In the genomic region with DNA sequence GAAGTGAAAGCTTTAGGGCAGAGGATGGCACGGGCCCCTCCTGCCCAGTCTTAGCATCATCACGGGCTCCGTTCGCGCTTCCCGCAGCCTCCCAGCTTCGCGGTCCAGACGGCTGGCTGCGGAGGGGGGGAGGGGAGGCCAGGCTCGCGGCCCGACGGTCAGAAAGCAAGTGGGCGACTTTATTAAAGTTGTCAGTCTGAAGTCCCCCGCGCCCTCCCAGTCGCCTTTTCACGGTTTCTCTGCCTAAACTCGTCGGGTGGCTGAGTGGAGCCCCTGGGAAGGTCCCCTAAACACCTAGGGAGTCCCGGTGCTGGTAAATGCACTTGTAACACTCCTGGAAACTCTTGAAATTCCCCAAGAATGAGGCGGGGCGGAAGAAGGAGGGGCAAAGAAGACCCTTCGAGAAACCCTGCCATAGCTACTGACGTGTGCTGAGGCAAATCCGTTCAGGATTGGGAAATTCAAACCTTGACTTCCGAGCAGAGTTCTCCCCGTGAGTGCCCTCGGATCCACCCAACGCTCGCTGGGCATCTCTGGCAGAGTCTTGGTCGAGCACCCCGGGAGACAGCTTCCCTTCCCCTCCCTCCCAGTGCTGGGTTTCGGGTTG, we compare ENCODE assay signal across 8 mouse cellular contexts. TPM values are rescaled to one million over a fixed set of nuclear protein-coding genes. Genes with fewer than 3 reads are reported as not detected.
A peak's percentile ranks its signal among the peaks of the same experiment; 100 is the strongest.
DNase-seq lines count a peak whose midpoint lies in the region; ATAC-seq and TF ChIP-seq lines count a peak whose summit lies in the region.

No protein-coding gene starts in this region.

- peak; percentile 91 for TF ChIP-seq EP300 in lung, postnatal 0 days (IDR thresholded peaks at IDR 0.05)

- no peaks in the 10 kb centered on the region for H3K9me3 ChIP-seq in ES-E14 (ENCODE audit: control insufficient read depth, insufficient read depth, low read depth, low read length)
- no peaks in the 10 kb centered on the region for H3K9me3 ChIP-seq in embryonic facial prominence, embryonic 12.5 days
- H3K9me3 ChIP-seq in heart, embryonic 14.5 days (ENCODE audit: control insufficient read depth, low read length): no peaks in the 10 kb centered on the region
- no peaks in the 10 kb centered on the region for H3K9me3 ChIP-seq in kidney, embryonic 16.5 days (ENCODE audit: low read length)
- no peaks in the 10 kb centered on the region for H3K9me3 ChIP-seq in lung, postnatal 0 days (ENCODE audit: low read length)

- ATAC-seq in embryonic facial prominence, embryonic 12.5 days (ENCODE audit: insufficient number of reproducible peaks, insufficient read depth, low FRiP score, low TSS enrichment): peak; percentile 65
- ATAC-seq in heart, embryonic 14.5 days (ENCODE audit: insufficient number of reproducible peaks, insufficient read depth, low FRiP score, low read depth): no peak; the same call in 1 of the 2 replicates
- ATAC-seq in kidney, embryonic 16.5 days (ENCODE audit: low FRiP score, low TSS enrichment): peak; percentile 78
- peak; percentile 80 for ATAC-seq in lung, postnatal 0 days

- H3K4me1 ChIP-seq in cerebellum, adult 2 months (ENCODE audit: control insufficient read depth, insufficient read depth, low read length): no peaks in the 10 kb centered on the region
- H3K4me1 ChIP-seq in ES-E14 (ENCODE audit: control insufficient read depth in 2 of 2, insufficient read depth in 2 of 2, low read length in 2 of 2, poor library complexity in 1 of 2): peaks cover 6 to 7% of the 10 kb centered on the region in 2 experiments; a peak in 3 of 4 replicates
- peaks cover 24% of the 10 kb centered on the region for H3K4me1 ChIP-seq in embryonic facial prominence, embryonic 12.5 days
- H3K4me1 ChIP-seq in heart, embryonic 14.5 days (ENCODE audit: control insufficient read depth in 2 of 2, insufficient read depth in 2 of 2, low read length in 2 of 2): peaks cover 2 to 12% of the 10 kb centered on the region in 2 experiments; a peak in 2 of 4 replicates
- H3K4me1 ChIP-seq in kidney, embryonic 16.5 days (ENCODE audit: insufficient read depth, low read length): peaks cover 23% of the 10 kb centered on the region
- no peaks in the 10 kb centered on the region for H3K4me1 ChIP-seq in lung, postnatal 0 days (ENCODE audit: insufficient read depth, low read depth, low read length)

- no peak for TF ChIP-seq CTCF in cerebellum, adult 2 months (IDR thresholded peaks at IDR 0.05; ENCODE audit: borderline replicate concordance, insufficient read depth, low read depth, low read length)
- no peak for TF ChIP-seq CTCF in lung, postnatal 0 days (IDR thresholded peaks at IDR 0.05)

- peak overlapping the region; percentile 90 for H3K9ac ChIP-seq in ES-E14 (ENCODE audit: insufficient read depth, low read depth, low read length, poor library complexity, severe bottlenecking)
- H3K9ac ChIP-seq in embryonic facial prominence, embryonic 12.5 days: peak overlapping the region; percentile 89
- H3K9ac ChIP-seq in heart, embryonic 14.5 days (ENCODE audit: low read length): peak overlapping the region; percentile 97
- H3K9ac ChIP-seq in kidney, embryonic 16.5 days (replicated peaks; ENCODE audit: low read length): peak overlapping the region; percentile 85
- H3K9ac ChIP-seq in lung, postnatal 0 days (replicated peaks; ENCODE audit: low read depth): peak overlapping the region; percentile 57

- H3K36me3 ChIP-seq in ES-E14 (ENCODE audit: control insufficient read depth, insufficient read depth, low read length, poor library complexity, severe bottlenecking): peaks cover 8% of the 10 kb centered on the region
- no peaks in the 10 kb centered on the region; the same call in 1 of the 2 replicates for H3K36me3 ChIP-seq in embryonic facial prominence, embryonic 12.5 days
- peaks cover 12% of the 10 kb centered on the region for H3K36me3 ChIP-seq in heart, embryonic 14.5 days (ENCODE audit: control insufficient read depth, insufficient read depth, low read length)
- 0 out of 2 replicates have a peak, but pooled peaks cover 2% of the 10 kb centered on the region for H3K36me3 ChIP-seq in kidney, embryonic 16.5 days (ENCODE audit: insufficient read depth, low read length)
- no peaks in the 10 kb centered on the region for H3K36me3 ChIP-seq in lung, postnatal 0 days (ENCODE audit: insufficient read depth, low read length)

- H3K4me3 ChIP-seq in cerebellum, adult 2 months (replicated peaks; ENCODE audit: insufficient read depth, low read depth, low read length): peak overlapping the region; percentile 56
- peak overlapping the region; percentile 52 to 74 for H3K4me3 ChIP-seq in ES-E14 (ENCODE audit: insufficient read depth in 1 of 2, low read depth in 1 of 2, low read length in 2 of 2, poor library complexity in 1 of 2, severe bottlenecking in 1 of 2)
- peak overlapping the region; percentile 72 for H3K4me3 ChIP-seq in embryonic facial prominence, embryonic 12.5 days
- H3K4me3 ChIP-seq in heart, embryonic 14.5 days (ENCODE audit: control insufficient read depth in 1 of 2, insufficient read depth in 1 of 2, low read depth in 1 of 2, low read length in 2 of 2): peak overlapping the region; percentile 75
- H3K4me3 ChIP-seq in kidney, embryonic 16.5 days (ENCODE audit: low read length): peak overlapping the region; percentile 67
- peak overlapping the region; percentile 54 for H3K4me3 ChIP-seq in lung, postnatal 0 days (ENCODE audit: low read depth, low read length)

- peak; percentile 17 to 35 for DNase-seq in cerebellum, adult 2 months
- DNase-seq in cerebellum, adult 8-10 months: no peak
- no peak for DNase-seq in ES-E14 (ENCODE audit: low read depth, low spot score)
- peak; percentile 86 for DNase-seq in lung, postnatal 0 days (ENCODE audit: low spot score)
- DNase-seq in ovary, postnatal 36 days (ENCODE audit: low spot score): peak; percentile 57

- in situ Hi-C loops in ES-E14 (cut with MboI; ENCODE audit: low sequenced_read_pairs in 2 of 2, unreplicated experiment in 2 of 2): loop anchor here in 1 of 2 experiments (25.0 kb wide), 1 partner anchor 1109 kb away; the partner anchor contains the start of gene Hsf2

- H3K4me2 ChIP-seq in embryonic facial prominence, embryonic 12.5 days (replicated peaks): peak overlapping the region; percentile 59
- H3K4me2 ChIP-seq in heart, embryonic 14.5 days (ENCODE audit: low read length): peak overlapping the region; percentile 66
- peak overlapping the region; percentile 64 for H3K4me2 ChIP-seq in kidney, embryonic 16.5 days (replicated peaks; ENCODE audit: low read depth, low read length)
- H3K4me2 ChIP-seq in lung, postnatal 0 days (replicated peaks; ENCODE audit: low read depth, low read length): peak overlapping the region; percentile 74

- H3K27me3 ChIP-seq in cerebellum, adult 2 months (ENCODE audit: control insufficient read depth, insufficient read depth, low read length): peaks cover 4% of the 10 kb centered on the region; the same call in 1 of the 2 replicates
- no peaks in the 10 kb centered on the region for H3K27me3 ChIP-seq in embryonic facial prominence, embryonic 12.5 days
- H3K27me3 ChIP-seq in heart, embryonic 14.5 days (ENCODE audit: control insufficient read depth, insufficient read depth, low read length): no peaks in the 10 kb centered on the region
- H3K27me3 ChIP-seq in kidney, embryonic 16.5 days (ENCODE audit: insufficient read depth, low read length): no peaks in the 10 kb centered on the region
- no peaks in the 10 kb centered on the region for H3K27me3 ChIP-seq in lung, postnatal 0 days (replicated peaks; ENCODE audit: insufficient read depth, low read length)

- TF ChIP-seq POLR2A in cerebellum, adult 2 months (IDR thresholded peaks at IDR 0.05; ENCODE audit: borderline replicate concordance, insufficient read depth, low read length): no peak

- 1% methylated on average over 35 of the region's 35 CpGs for WGBS in cerebellum, adult 2 months
- under 1% methylated on average over 35 of the region's 35 CpGs for WGBS in embryonic facial prominence, embryonic 12.5 days
- WGBS in heart, embryonic 14.5 days: under 1% methylated on average over 35 of the region's 35 CpGs
- under 1% methylated on average over 35 of the region's 35 CpGs for WGBS in kidney, embryonic 16.5 days
- WGBS in lung, postnatal 0 days: under 1% methylated on average over 35 of the region's 35 CpGs

- peak overlapping the region; percentile 16; the same call in 1 of the 2 replicates for H3K27ac ChIP-seq in cerebellum, adult 2 months (ENCODE audit: insufficient read depth, low read length)
- H3K27ac ChIP-seq in ES-E14 (ENCODE audit: insufficient read depth, low read depth, low read length, poor library complexity, severe bottlenecking): peak overlapping the region; percentile 73
- H3K27ac ChIP-seq in embryonic facial prominence, embryonic 12.5 days: peak overlapping the region; percentile 94
- H3K27ac ChIP-seq in heart, embryonic 14.5 days (replicated peaks in 1 of 2; ENCODE audit: control insufficient read depth in 1 of 2, insufficient read depth in 1 of 2, low read depth in 2 of 2, low read length in 2 of 2): peak overlapping the region; percentile 93 to 94
- H3K27ac ChIP-seq in kidney, embryonic 16.5 days (ENCODE audit: low read length): peak overlapping the region; percentile 85
- H3K27ac ChIP-seq in lung, postnatal 0 days (ENCODE audit: low read length): peak overlapping the region; percentile 88

TF ChIP-seq in ES-E14, 5 proteins besides CTCF, POLR2A, EP300 and RAD21:
- TF ChIP-seq CHD2 (IDR thresholded peaks at IDR 0.05; ENCODE audit: low read depth, low read length) (no peak), ZC3H11A (IDR thresholded peaks at IDR 0.05; ENCODE audit: borderline replicate concordance, low read depth, low read length) (no peak), HCFC1 (IDR thresholded peaks at IDR 0.05; ENCODE audit: borderline replicate concordance, insufficient read depth, low read length) (no peak), ZNF384 (IDR thresholded peaks at IDR 0.05; ENCODE audit: low read depth, low read length) (no peak), MAFK (IDR thresholded peaks at IDR 0.05; ENCODE audit: insufficient read depth, low read depth, low read length) (no peak)

RNA-seq across cellular contexts. Expression of gene Gja1, which starts 1.6 kb away (rescaled TPM):
- 86.4 and 97.8 TPM in 2 replicates for polyA plus RNA-seq in cerebellum, adult 2 months (2012; rRNA removed)
- total RNA-seq in ES-E14 (2012; rRNA removed): 156 and 171 TPM in 2 replicates
- polyA plus RNA-seq in embryonic facial prominence, embryonic 12.5 days (2016; fragmentation: Nextera tagmentation; extraction: Ambion mirVana): 246 and 302 TPM in 2 replicates
- 478 and 500 TPM in 2 replicates for polyA plus RNA-seq in heart, embryonic 14.5 days (2014; fragmentation: Nextera tagmentation; extraction: Ambion mirVana)
- polyA plus RNA-seq in kidney, embryonic 16.5 days (2015; fragmentation: Nextera tagmentation; extraction: Ambion mirVana): 129 and 139 TPM in 2 replicates
- 142 and 218 TPM in 2 replicates for polyA plus RNA-seq in lung, postnatal 0 days (2015; fragmentation: Nextera tagmentation; extraction: Ambion mirVana)

Comparison
In these comparisons a context has a peak if more than half of its experiments do, and no peak if none do; other contexts are left out.
1. DNase-seq: peak in cerebellum, adult 2 months (2 of 2), lung, postnatal 0 days (single experiment) and ovary, postnatal 36 days (single experiment); none in cerebellum, adult 8-10 months (single experiment) and ES-E14 (single experiment).
2. H3K27ac ChIP-seq: peak in every context shown above with its lines; median percentile 94 in embryonic facial prominence, embryonic 12.5 days; 94 in heart, embryonic 14.5 days; 88 in lung, postnatal 0 days; 85 in kidney, embryonic 16.5 days; 73 in ES-E14; 16 in cerebellum, adult 2 months.
3. Peak in every context shown above with its lines, with median percentiles within 50 percentile points of each other: H3K4me3 ChIP-seq, H3K9ac ChIP-seq and H3K4me2 ChIP-seq.